Mouse (Mus musculus): ENCODE data around the gene Gsto2.

- TF ChIP-seq POLR2A (IDR thresholded peaks at IDR 0.05; ENCODE audit: borderline replicate concordance, extremely low read depth, insufficient read depth, insufficient read length, poor library complexity, severe bottlenecking) (no peak), CTCF (IDR thresholded peaks at IDR 0.05; ENCODE audit: borderline replicate concordance, extremely low read depth, insufficient read depth, insufficient read length) (no peak)
These were observed 22.7 kb downstream of the Gsto2 start for GRCm38 (mm10) chr19:47888037-47888436.
